Mouse (Mus musculus) macrophage (primary cell): ENCODE measurements around the gene Slc6a18. TPM values are rescaled to one million over a fixed set of nuclear protein-coding genes. Genes with fewer than 3 reads are reported as not detected.
"Not testable (repeated sequence)": the region's sequence is repeated elsewhere in the genome, so short reads cannot be mapped to it uniquely, and the experiment has no call there.

Experiments
- H3K27ac ChIP-seq: fragments of 350-480 bp; formaldehyde crosslinking; 2 replicates; pipeline ENCODE4 v1.9.0; 2021
- H3K36me3 ChIP-seq: fragments of 350-480 bp; formaldehyde crosslinking; 2 replicates; pipeline ENCODE4 v1.9.0; 2021; ENCODE audit errors: inconsistent target
- H3K4me3 ChIP-seq: fragments of 350-480 bp; formaldehyde crosslinking; 2 replicates; pipeline ENCODE4 v1.9.0; 2021; ENCODE audit errors: inconsistent target
- H3K79me2 ChIP-seq: fragments of 350-480 bp; formaldehyde crosslinking; 2 replicates; pipeline ENCODE4 v1.9.0; 2021; ENCODE audit errors: inconsistent target
- WGBS: methylation state at CpG from one replicate; pipeline ENCODE4 v1.1.7; 2026; ENCODE audit warnings: inconsistent platforms; ENCODE audit not compliant: missing documents; 5-methylcytosine and 5-hydroxymethylcytosine counted together
- polyA plus RNA-seq: library from polyadenylated mRNA; stranded (reverse); fragments of 250-400 nt; gene quantifications from 3 replicates; pipeline ENCODE4 v1.2.4, GENCODE M21; 2018; ENCODE audit warnings: inconsistent platforms
- total RNA-seq, 78 experiments: library from RNA; depleted of rRNA; stranded (reverse); fragments of 250-400 nt; gene quantifications; 1 replicate in 9 of 78; 2 replicates in 24 of 78; 3 replicates in 43 of 78; 4 replicates in 2 of 78; pipeline ENCODE4 v1.2.4; 2018; ENCODE audit warnings: inconsistent platforms in 56 of 78

Gene Slc6a18
- not detected for total RNA-seq (2018; cell fraction: chromatin; rRNA removed)
- total RNA-seq (2018; cell fraction: cytosol; rRNA removed), result not detected
- total RNA-seq (2018; cell fraction: nucleus; rRNA removed), result not detected
- polyA plus RNA-seq, result not detected in 3 replicates

DNA sequence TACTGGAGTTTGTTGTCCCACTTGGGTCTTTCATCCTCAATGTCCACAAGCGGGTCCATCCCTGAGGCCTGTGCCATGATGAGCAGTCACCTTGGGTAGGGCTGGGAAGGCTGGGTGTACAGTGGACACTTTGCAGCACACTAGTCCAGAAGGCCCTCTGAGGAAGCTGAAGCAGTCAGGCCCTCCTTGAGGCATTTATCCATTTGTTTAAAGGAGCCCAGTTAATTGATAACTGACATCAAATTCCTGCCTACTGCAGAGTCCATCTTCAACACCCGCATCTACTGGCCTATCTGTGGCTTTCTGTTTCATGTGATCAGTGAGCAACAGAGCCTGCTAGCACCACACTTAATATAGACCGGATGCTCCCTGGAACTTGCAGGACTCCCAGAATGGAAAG, at the start of gene Slc6a18:
Gene Slc6a18, minus strand, starts transcription at position 171 of the 400 bp plus-strand sequence.
- 92% methylated on average over 3 of the region's 3 CpGs for WGBS

DNA sequence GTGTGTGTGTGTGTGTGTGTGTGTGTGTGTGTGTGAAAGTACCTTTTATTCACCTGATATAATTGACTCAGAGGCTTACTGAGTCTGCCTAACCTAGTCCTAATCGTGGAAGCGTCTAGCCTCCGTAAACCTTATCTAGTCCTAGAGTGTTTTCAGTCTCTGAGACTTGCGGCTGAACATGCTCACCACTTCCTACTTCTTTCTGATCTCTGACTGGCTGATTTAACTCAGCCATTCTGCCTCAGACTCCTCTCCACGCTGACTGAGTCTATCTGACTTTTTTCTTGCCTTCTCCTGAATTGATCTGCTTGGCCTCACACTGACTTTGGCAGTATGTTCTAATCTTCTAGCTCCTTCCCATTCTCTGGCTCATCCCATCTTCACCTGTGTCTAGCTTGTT, 47.5 kb upstream of the Slc6a18 start:
- 3% methylated on average over 5 of the region's 5 CpGs for WGBS
- Histone ChIP-seq H3K79me2 (no peaks in the 10 kb centered on the region), H3K27ac (no peak overlapping the region), H3K36me3 (no peaks in the 10 kb centered on the region), H3K4me3 (no peak overlapping the region)

More for the DNA sequence above, at the start of gene Slc6a18:
- no peaks in the 10 kb centered on the region for H3K79me2 ChIP-seq
- H3K27ac ChIP-seq, result no peak within 1 kb of the TSS
- no peak within 1 kb of the TSS for H3K4me3 ChIP-seq
- no peaks in the 10 kb centered on the region for H3K36me3 ChIP-seq

DNA sequence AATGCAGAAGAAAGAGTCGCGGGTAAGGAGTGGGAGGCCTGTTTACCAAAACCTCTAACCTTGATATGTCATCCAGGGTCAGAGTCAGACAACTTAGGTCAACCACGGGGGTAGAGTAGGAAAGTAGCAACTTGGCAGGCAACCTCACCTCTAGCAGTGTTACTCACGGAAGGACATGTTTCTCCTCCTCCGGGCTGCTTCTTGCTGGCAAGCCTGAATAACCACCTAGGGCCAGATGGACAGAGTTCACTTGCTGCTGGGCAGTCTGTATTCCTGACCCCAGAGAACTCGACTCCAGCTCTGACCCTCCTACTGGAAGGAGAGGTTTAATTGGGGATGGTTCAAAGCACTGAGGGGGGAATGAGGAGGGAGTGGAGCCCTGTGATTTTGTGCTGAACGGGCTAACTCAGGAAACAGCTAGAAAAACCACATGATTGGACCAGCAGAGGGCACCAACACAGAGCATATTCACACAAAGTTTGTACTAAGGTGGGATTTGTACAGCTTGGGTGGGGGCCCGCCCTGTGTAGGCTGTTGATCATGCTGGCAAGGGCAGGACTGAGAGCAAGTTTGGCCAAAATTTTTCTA, 45.4 kb upstream of the Slc6a18 start:
- Histone ChIP-seq H3K79me2 (no peaks in the 10 kb centered on the region), H3K27ac (no peak overlapping the region)

DNA sequence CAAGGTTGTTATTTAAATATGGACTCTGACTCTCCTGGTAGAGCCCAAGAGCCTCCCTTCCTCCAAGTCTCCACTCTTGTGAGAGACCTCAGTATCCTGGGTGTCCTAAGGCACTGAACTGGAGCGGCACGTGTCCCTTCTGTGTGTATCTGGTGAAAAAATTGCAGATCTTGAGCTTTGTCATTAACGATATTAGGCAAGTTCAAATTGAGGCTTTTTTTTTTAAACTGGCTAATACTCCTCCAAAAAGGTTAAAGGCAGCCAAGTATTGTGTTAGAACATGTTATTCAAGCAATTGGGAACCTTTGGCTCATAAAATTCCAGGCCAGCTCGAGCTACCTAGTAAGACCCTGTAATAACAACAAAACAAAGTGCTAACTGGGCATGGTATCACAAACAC, 42.4 kb upstream of the Slc6a18 start:
- H3K36me3 ChIP-seq, result no peaks in the 10 kb centered on the region
- H3K79me2 ChIP-seq, result no peaks in the 10 kb centered on the region
- 90% methylated on average over 4 of the region's 4 CpGs for WGBS
- H3K27ac ChIP-seq, result no peak overlapping the region
- no peak overlapping the region for H3K4me3 ChIP-seq

More for the DNA sequence above, 45.4 kb upstream of the Slc6a18 start:
- Histone ChIP-seq H3K4me3 (no peak overlapping the region), H3K36me3 (no peaks in the 10 kb centered on the region)
- WGBS, result 33% methylated on average over 8 of the region's 8 CpGs

DNA sequence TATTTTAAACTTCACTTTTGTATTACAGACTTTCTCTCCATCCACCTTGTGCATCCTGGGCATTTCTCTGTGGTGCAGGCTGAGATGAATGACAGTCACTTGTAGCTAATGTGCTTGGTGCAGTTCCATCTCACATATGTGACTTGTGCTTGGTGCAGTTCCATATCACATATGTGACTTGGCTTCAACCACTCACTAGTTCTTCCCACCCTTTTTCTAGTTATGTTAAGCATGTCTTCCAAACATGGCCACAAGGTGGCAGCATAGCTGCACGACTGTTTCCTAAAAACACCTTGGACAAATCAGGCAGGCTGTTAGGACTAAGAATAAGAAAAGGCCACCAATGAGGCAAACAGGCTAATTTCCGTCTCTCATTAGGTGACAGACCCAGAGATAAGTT, 40.4 kb upstream of the Slc6a18 start:
- no peak overlapping the region for H3K27ac ChIP-seq
- H3K36me3 ChIP-seq, result no peaks in the 10 kb centered on the region
- no peaks in the 10 kb centered on the region for H3K79me2 ChIP-seq
- WGBS, result 8% methylated on average over 2 of the region's 2 CpGs
- H3K4me3 ChIP-seq, result no peak overlapping the region

DNA sequence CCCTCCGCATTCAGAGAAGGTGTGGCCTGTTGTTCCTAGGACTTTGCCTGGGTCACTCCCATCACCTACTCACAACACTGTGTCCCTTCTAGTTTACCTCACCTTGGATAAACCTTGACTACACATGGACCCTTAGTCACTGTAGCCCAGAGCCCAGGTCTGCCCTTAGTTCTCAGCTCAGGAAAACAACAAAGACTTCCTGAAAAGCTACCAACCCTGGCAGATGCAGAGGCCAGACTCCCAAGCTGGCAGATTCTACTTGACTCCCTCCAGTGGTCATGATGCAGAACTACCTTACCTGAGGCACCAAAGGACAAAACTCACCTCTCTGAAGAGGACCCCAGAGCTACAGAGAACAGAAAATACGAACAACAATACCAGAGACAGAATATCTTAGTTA, 36.2 kb upstream of the Slc6a18 start:
- H3K79me2 ChIP-seq, result no peaks in the 10 kb centered on the region
- no peak overlapping the region for H3K27ac ChIP-seq
- WGBS, result 85% methylated on average over 2 of the region's 2 CpGs
- H3K4me3 ChIP-seq, result no peak overlapping the region
- no peaks in the 10 kb centered on the region for H3K36me3 ChIP-seq

GRCm38 (mm10) chr13:73713204-73713603, 35.4 kb upstream of the Slc6a18 start:
- WGBS, result 78% methylated on average over 4 of the region's 4 CpGs
- H3K27ac ChIP-seq, result no peak overlapping the region
- H3K79me2 ChIP-seq, result no peaks in the 10 kb centered on the region
- H3K4me3 ChIP-seq, result no peak overlapping the region
- H3K36me3 ChIP-seq, result no peaks in the 10 kb centered on the region

DNA sequence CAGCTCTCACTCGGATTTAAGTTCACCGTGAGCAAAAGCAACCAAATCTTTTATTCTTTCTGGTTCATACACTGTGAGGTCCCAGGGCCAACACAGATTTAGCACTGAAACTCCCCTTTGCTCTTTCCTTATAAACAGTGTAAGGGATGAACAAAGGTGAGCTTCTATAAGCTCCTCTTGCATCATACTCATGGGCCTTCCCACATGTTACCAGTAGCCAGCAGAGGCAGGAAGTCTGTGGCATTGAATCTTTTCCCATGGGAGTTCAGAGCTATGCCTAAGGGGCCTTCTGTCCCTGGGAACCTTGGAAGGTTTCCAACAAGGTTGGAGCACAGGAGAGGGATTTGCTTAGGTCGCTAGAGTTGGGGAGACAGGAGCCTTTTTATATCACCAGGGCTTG, 34.4 kb upstream of the Slc6a18 start:
- Histone ChIP-seq H3K79me2 (no peaks in the 10 kb centered on the region), H3K36me3 (no peaks in the 10 kb centered on the region), H3K27ac (no peak overlapping the region), H3K4me3 (no peak overlapping the region)
- 84% methylated on average over 3 of the region's 3 CpGs for whole genome bisulfite sequencing

GRCm38 (mm10) chr13:73711803-73712202, 34.0 kb upstream of the Slc6a18 start:
- H3K4me3 ChIP-seq, result no peak overlapping the region
- no peaks in the 10 kb centered on the region for H3K79me2 ChIP-seq
- 96% methylated on average over 5 of the region's 5 CpGs for WGBS
- H3K27ac ChIP-seq, result no peak overlapping the region
- H3K36me3 ChIP-seq, result no peaks in the 10 kb centered on the region

DNA sequence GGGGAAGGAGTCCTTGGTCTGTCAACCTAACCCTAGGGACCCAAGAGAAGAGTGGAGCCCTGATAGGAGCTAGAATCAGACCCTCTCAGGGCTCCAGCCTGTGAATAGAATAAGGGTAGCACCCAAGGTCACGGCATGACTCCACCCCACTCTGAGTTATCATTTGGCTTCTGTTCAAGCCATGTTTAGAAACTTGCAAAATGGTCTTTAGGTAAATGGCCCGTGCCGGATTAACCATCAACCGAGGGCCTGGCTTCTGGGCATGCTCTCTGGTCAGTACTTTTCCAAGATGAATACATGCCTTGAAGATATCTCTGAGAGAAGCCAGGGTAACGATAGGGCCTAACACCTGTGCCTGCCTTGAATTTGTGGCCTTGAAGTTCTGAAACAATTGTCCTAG, 33.4 kb upstream of the Slc6a18 start:
- Histone ChIP-seq H3K4me3 (no peak overlapping the region), H3K27ac (no peak overlapping the region), H3K36me3 (no peaks in the 10 kb centered on the region), H3K79me2 (no peaks in the 10 kb centered on the region)
- 97% methylated on average over 5 of the region's 5 CpGs for WGBS

DNA sequence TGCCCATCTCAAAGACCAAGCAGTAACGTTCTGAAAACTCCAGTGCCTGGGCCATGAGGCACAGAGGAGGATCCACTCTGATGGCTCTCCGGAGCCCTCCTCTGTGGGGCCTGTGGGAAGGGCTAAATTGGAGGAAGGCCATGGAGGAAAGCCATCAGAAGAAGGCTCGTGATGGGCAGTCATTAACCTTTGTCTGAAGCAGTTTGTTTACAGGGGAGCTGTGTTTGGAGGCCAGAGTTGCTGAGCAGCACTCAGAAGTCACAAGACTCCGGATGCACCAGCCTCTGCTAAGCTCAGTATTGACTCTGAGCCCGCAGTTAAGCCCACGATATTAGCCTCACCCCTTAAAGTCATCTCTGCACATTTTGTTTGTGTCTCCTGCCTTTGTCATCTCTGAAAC, 31.7 kb upstream of the Slc6a18 start:
- Histone ChIP-seq H3K79me2 (no peaks in the 10 kb centered on the region), H3K27ac (no peak overlapping the region), H3K4me3 (no peak overlapping the region), H3K36me3 (no peaks in the 10 kb centered on the region)
- WGBS, result 74% methylated on average over 6 of the region's 6 CpGs

DNA sequence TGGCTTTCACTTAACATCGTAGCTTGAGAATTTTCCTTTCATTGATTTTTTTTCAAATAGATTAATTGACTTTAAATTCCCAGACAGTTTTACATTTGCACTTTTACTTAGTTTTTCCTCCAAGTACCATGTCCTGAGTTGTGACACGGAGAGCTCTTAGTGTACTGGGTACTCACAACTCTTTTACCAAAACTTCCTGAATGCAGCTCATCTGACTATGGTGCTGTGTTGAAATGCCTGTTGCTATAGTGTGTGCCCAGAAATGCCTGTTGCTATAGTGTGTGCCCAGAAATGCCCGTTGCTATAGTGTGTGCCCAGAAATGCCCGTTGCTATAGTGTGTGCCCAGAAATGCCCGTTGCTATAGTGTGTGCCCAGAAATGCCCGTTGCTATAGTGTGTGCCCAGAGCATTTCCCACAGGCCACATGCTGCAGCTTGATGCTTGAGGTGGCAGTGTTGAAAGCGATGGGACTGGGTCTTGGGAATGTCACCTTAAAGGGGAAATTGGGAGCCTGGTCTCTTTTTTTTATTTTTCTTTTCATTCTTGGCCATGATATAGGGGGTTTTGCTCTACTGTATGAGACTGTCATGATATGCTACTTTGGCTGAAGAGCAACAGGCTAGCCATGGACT, 27.0 kb upstream of the Slc6a18 start, which contains the start of gene Slc6a19:
Gene Slc6a19, minus strand, starts transcription at position 172 of the 632 bp plus-strand sequence.
- 92% methylated on average over 4 of the region's 7 CpGs for WGBS

DNA sequence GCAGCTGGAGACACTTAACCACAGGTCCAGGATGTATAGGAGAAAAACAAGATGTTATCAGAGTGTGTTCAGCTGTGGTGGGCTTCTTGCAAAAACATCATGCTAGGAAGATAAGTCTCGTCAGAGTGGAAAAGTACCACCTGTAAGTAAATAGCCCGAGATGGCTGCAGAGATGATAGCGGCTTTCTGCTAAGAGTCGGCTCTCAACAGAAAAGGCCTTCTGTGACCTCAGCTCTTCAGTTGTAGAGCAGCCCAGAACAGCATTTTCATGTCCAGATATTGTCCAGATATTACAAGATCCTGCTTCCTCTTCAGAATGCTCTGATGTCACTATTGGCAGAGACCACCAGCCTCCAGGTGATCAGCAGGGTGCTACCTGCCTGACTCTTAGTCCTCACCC, 25.7 kb upstream of the Slc6a18 start:
- H3K4me3 ChIP-seq, H3K36me3 ChIP-seq, H3K27ac ChIP-seq, H3K79me2 ChIP-seq: not testable (repeated sequence)
- 56% methylated on average over 4 of the region's 4 CpGs for WGBS

More for the DNA sequence above, 27.0 kb upstream of the Slc6a18 start, which contains the start of gene Slc6a19:
- Histone ChIP-seq H3K79me2 (no peaks in the 10 kb centered on the region), H3K27ac (no peak within 1 kb of the TSS), H3K36me3 (no peaks in the 10 kb centered on the region), H3K4me3 (no peak within 1 kb of the TSS)

- Histone ChIP-seq H3K79me2 (no peaks in the 10 kb centered on the region), H3K27ac (no peak overlapping the region), H3K36me3 (no peaks in the 10 kb centered on the region), H3K4me3 (no peak overlapping the region)
- WGBS, result 41% methylated on average over 4 of the region's 4 CpGs
These were observed 25.0 kb upstream of the Slc6a18 start for GRCm38 (mm10) chr13:73702776-73703175.

DNA sequence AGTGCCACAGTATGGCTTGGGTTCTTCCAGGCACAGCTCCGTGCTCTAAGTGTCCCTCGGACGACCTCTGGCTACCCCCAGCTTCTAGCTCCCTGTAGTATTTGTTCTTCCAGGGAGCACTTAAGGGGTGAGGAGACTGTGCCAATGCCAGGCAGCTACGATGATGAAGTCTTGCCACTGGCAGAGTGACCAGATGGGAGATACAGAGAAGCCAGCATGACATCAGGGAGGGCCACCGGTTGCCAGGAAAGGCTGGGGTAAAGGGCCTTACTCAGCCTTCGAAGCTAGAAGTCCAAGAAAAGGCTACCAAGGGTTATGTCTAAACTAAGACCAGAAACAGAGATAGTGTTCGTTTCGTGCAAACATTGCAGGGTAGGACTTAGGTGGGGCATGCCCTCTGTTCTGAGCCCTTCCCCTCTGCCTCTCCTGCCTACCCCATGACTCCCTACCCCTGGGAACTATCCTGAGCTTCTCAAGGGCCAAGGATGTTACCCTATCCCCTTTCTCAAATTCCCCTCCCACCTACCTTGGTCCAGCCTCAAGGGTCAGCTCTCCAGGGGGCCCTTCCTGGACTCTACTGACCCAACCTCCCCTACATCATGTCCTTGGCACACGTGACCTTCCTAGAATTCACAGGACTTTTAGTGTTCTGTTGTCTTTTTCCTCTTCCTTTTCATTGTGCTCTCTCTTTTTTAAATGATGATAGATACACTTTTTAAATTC, 23.5 kb upstream of the Slc6a18 start:
- no peak overlapping the region for H3K27ac ChIP-seq
- no peak overlapping the region for H3K4me3 ChIP-seq
- no peaks in the 10 kb centered on the region for H3K36me3 ChIP-seq
- 91% methylated on average over 9 of the region's 9 CpGs for WGBS
- H3K79me2 ChIP-seq, result no peaks in the 10 kb centered on the region
